Mouse (Mus musculus): Measurements from ENCODE around the gene Ogfod3.

The Ogfod3 gene

DNA sequence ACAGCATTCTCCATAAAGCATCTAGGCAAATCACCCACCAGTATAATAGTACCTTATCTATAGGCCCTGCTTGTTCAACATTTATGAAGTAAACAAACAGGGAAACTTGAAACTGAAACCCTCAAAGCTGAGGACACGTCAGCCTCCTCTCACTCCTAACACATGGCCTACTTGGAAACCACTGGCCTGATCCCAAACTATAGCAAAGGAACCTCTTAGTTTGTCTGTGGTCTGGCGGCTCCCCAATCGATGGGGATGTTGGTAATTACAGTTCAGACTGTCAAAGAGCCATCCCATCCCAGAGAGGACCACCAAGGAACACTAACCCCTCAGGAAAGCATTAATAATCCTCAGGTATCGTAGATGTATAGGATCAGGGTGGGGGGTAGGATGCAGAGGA, 4.7 kb downstream of the Ogfod3 start:
- no peak for DNase-seq (ENCODE audit: low read depth, low spot score)

DNA sequence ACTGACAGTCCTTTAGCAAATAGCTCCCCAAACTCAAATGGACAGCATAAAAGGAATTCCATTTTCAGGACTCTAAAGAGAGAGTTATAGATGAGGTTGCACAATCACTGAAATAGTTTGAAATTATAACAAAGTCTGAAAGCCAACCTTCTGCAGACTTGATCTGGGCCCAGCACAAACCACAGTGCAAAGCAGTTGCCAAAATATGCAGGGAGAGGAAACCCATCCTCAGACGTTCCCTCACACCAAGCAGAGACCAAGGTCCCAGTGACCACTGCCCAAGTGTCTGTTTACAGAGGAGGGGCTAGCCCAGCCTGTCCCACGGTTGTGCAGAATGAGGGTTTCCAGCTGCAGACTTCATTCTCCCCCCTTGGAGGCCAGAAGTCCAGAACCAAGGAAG, 5.9 kb downstream of the Ogfod3 start:
- no peak for DNase-seq (ENCODE audit: low read depth, low spot score)

GRCm38 (mm10) chr11:121193415-121193814, 11.1 kb downstream of the Ogfod3 start:
- no peak for DNase-seq (ENCODE audit: low read depth, low spot score)

- DNase-seq (ENCODE audit: low read depth, low spot score), result no peak
Observed at GRCm38 (mm10) chr11:121192742-121193141, 11.8 kb downstream of the Ogfod3 start.

DNA sequence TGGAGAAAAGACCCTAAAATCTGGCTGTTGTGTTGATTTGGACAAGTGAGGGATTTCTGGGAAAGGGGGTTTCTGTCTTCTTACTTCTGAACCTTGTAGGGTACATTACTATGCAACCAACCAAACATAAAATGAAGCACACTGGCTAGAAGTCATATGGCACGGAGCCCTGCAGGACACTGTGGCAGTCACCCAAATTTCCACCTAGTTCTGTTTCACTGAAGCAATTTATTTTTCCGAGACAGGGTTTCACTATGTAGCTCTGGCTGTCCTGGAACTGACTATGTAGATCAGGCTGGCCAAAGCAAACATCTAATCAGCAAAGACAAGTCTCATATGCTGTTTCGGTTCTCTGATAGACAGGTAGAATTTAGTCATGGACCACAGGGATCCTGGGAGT, 14.8 kb downstream of the Ogfod3 start:
- DNase-seq (ENCODE audit: low read depth, low spot score), result no peak

GRCm38 (mm10) chr11:121176285-121177270, 27.9 kb downstream of the Ogfod3 start:
- DNase-seq (ENCODE audit: low read depth, low spot score), result peak; percentile 66

GRCm38 (mm10) chr11:121174234-121174633, 30.3 kb downstream of the Ogfod3 start:
- no peak for DNase-seq (ENCODE audit: low read depth, low spot score)

- DNase-seq (ENCODE audit: low read depth, low spot score), result no peak
Observed at GRCm38 (mm10) chr11:121173203-121173602, 31.3 kb downstream of the Ogfod3 start.

DNA sequence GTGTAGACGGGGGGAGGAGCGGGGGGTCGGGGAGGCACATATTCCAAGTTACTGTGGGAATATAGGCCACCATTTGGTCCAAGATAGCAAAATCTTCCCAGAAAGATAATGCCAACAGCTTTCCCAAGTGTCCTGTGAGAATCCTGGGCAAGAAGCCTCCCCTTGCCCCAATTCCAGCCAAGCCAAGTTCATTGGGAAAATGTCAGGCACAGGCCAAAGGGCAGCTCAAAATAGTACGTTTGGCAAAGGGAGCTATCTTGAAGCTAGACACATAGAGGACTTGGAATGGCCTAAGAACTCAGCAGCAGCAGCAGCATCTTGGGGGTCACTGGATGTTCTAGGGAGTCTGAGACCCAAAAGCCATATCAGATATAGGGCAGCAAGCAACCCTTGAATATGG, 40.8 kb downstream of the Ogfod3 start:
- DNase-seq (ENCODE audit: low read depth, low spot score), result no peak

- DNase-seq (ENCODE audit: low read depth, low spot score), result no peak
Observed at GRCm38 (mm10) chr11:121160636-121161346, 43.7 kb downstream of the Ogfod3 start.

- DNase-seq (ENCODE audit: low read depth, low spot score), result no peak
Observed at GRCm38 (mm10) chr11:121159971-121160370, 44.5 kb downstream of the Ogfod3 start, which contains the start of gene Uts2r. Gene Uts2r (plus strand): TSS chr11:121160271.

DNA sequence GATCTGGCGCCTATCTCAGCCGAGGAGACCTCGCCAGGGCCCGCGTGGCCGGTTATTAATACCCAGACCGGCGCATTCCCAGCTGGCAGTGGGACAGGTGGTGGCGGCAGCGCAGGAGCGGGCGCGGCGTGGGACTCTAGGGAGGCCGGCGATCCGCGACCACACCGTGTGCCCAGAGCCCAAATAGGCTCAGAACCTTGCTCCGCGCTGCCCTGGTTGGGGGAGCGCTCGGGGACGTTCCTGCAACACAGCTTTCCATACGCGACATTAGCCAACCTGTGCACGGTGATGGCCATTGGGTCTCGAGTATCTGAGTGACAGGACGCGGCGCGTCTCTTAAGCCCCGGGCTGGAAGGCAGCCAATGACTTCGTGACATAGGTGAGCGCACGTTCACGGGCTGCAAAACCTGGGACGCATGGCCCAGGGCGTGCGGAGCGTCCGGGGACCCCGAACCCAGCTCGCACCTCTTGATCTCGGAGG, 48.1 kb downstream of the Ogfod3 start:
- DNase-seq (ENCODE audit: low read depth, low spot score), result no peak

DNA sequence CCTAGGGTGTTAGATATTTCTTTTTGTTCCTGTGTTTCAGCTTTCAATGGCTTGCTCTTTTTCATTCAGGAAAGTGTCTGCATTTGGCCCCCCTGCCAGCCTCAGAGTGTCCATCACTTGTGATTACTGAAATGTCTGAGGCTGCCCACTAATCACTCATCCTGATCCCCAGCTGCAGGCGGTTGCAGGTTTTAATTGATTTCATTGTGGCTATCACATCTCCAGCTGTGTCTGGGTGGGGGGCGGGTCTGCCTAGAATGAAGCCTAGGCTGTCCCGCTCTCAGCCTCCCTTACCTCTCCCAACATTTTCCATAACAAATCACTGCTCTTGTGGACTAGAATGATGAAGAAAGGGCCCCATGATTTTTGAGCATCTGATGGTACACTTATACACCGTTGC, 50.3 kb downstream of the Ogfod3 start:
- DNase-seq (ENCODE audit: low read depth, low spot score), result no peak

DNA sequence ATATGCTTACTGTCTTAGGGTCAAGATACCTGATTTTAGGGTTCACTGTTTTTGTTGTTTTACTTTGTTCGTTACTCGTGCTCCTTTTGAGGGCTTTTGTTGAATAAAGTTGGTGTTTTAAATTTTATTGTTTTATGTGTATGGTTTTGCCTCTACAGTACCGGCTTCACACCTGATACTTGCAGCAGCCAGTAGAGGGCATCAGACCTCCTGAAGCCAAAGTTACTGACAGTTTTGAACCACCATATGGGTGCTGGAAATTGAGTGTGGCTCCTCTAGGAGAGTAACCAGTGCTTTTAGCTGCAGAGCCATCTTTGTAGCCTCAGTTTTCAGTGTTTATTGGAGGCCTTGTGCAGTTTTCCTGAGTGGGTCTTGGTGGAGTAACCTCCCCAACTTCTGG, 56.3 kb downstream of the Ogfod3 start:
- DNase-seq (ENCODE audit: low read depth, low spot score), result no peak

GRCm38 (mm10) chr11:121145865-121146264, 58.6 kb downstream of the Ogfod3 start, which contains the start of gene Tex19.1:
Gene Tex19.1 (plus strand): TSS chr11:121146143.
- no peak for DNase-seq (ENCODE audit: low read depth, low spot score)

DNA sequence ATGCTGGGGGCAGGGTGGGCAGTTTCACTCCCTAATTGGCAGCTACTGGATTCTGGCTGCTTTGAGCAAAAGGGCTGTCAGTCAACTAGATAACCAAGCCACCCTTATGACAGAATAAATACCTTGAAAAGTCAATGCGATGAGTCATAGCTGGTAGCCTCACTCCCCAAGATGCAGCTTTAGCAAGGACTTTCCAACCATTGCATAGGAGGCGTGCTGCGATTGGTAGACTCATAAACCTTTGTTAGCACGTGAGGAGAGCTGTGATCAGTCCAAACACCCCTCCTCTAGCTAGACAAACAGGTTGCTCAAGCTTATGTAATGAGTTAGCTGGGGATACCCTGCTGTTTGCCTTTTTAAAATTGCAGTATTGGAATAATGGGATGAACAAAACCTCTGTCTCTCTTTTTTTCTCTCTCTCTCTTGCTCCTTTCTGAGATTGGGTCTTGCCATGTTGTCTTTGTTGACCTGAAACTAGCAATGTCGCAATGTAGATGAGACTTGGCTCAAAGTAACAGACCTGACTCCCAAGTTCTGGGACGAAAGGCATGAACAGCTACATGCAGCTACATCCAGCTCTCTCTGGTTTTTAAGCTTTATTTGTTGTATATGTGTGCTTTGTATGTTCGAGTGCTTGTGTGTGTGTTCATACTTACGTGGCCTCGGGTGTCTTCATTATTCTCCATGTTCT, 61.0 kb downstream of the Ogfod3 start:
- no peak for DNase-seq (ENCODE audit: low read depth, low spot score)

- no peak for DNase-seq (ENCODE audit: low read depth, low spot score)
Observed at GRCm38 (mm10) chr11:121138732-121139131, 65.8 kb downstream of the Ogfod3 start.

DNA sequence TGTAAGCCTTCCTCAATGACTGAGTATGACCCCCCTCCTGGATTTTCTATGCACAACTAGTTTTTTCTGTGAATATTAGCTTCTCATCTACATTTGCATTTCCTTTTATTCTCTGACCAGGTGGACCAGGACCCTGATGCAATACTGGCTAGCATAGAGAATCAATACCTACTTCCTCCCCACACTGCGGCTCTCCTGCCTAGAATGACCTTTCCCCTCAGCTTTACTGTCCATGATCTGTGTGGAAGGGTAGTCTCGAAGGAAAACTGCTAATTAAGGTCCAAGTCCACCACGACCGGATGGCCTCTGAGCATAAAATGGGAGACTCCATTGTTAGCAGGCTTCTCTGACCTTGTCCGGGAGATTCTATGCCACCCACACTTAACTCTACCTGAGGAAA, 66.8 kb downstream of the Ogfod3 start:
- DNase-seq (ENCODE audit: low read depth, low spot score), result no peak

GRCm38 (mm10) chr11:121134600-121134999, 69.9 kb downstream of the Ogfod3 start:
- DNase-seq (ENCODE audit: low read depth, low spot score), result no peak

DNA sequence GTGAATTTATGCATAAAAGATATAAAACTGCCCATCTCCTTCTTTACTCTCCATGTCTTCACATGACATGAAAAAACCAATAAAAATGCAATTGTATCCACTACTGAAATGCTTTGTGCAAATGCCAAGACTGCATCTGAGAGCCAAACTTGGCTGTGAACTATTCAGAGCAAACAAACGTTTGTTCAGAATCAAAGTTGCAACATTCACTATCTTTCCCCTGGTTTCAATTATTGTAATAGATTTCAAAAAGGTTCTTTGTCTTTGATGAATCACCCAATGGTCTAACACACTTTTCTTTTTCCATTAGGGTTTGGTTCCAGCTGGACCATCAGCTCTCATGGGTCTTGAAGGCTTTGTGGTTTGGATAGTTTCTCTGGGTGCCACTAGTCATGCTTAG, 74.9 kb downstream of the Ogfod3 start:
- DNase-seq (ENCODE audit: low read depth, low spot score), result no peak
